Mouse (Mus musculus): ENCODE data around the gene Syn3. TPM values are rescaled to one million over a fixed set of nuclear protein-coding genes. Genes with fewer than 3 reads are reported as not detected.

Syn3 gene
- polyA plus RNA-seq, 1 experiment from 2014 or later: 4.0 TPM

GRCm38 (mm10) chr10:86248807-86249206 lies 249.9 kb downstream of the Syn3 start:
- no peak overlapping the region for H3K4me3 ChIP-seq (replicated peaks; ENCODE audit: low read length)
- 78% methylated on average over 3 of the region's 3 CpGs for WGBS
- no peak overlapping the region for H3K27ac ChIP-seq (ENCODE audit: low read length)
- H3K9me3 ChIP-seq (replicated peaks; ENCODE audit: control insufficient read depth, low read length): no peaks in the 10 kb centered on the region
- no peaks in the 10 kb centered on the region for H3K36me3 ChIP-seq (ENCODE audit: control insufficient read depth, insufficient read depth, low read length)
- no peaks in the 10 kb centered on the region for H3K4me1 ChIP-seq (ENCODE audit: control insufficient read depth, insufficient read depth, low read length)
- no peak for ATAC-seq (ENCODE audit: insufficient read depth, low FRiP score)
- H3K9ac ChIP-seq (ENCODE audit: low read length): no peak overlapping the region
- H3K27me3 ChIP-seq (ENCODE audit: control insufficient read depth, insufficient read depth, low read length): no peaks in the 10 kb centered on the region
- no peak overlapping the region for H3K4me2 ChIP-seq (ENCODE audit: low read depth, low read length)

DNA sequence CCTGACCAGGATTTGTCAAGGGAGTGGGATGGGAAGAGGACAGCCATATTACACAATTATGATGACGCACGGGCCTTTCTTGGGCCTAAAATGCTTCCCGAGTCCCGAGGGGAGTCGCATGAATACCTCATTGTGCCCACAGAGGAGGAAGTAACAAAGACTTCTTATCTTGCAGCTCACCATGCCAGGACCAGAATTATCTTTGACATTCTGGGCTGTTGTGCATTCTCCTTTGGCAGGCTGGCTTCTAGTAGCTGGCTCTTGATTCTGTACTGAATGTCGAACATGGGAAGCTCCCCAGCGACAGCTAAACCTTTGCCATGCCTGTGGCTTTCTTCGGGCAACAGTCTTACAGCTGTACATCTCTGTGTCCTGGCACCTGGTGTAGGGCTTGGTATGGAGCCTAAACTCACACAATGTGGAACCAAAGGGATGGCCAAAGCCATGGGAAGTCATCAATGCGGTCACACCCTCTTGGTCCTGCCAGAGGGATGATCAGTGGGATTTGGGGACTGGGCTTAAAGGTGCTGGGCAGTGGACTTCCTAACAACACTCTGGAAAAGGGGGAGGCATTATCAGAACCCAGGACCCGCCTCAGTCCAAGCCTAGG lies 250.5 kb downstream of the Syn3 start:
- Histone ChIP-seq H3K36me3 (ENCODE audit: control insufficient read depth, insufficient read depth, low read length) (no peaks in the 10 kb centered on the region), H3K4me1 (ENCODE audit: control insufficient read depth, insufficient read depth, low read length) (no peaks in the 10 kb centered on the region), H3K27ac (ENCODE audit: low read length) (no peak overlapping the region), H3K27me3 (ENCODE audit: control insufficient read depth, insufficient read depth, low read length) (no peaks in the 10 kb centered on the region), H3K4me3 (replicated peaks; ENCODE audit: low read length) (no peak overlapping the region), H3K4me2 (ENCODE audit: low read depth, low read length) (no peak overlapping the region), H3K9me3 (replicated peaks; ENCODE audit: control insufficient read depth, low read length) (no peaks in the 10 kb centered on the region), H3K9ac (ENCODE audit: low read length) (no peak overlapping the region)
- no peak for ATAC-seq (ENCODE audit: insufficient read depth, low FRiP score)
- WGBS: 86% methylated on average over 10 of the region's 10 CpGs

DNA sequence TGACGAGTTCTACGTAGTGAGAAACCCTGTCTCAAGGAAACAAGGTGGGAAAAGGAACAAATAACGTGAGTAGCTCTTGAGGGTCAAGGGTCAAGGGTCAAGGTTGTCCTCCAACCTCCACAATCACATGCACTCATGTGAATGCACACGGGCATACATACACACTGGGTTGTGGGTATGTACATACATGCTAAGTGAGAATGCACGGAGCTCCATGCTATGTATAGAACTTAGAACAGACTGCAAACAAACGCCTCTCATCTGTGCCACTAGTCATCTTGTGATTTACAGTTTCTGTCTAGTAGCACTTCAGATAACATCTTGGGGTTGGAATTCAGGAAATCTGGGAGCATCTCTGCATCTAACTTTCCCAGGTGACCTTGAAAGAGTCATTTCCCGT lies 253.3 kb downstream of the Syn3 start:
- no peak; the same call in 1 of the 2 replicates for ATAC-seq (ENCODE audit: insufficient read depth, low FRiP score)
- 82% methylated on average over 7 of the region's 7 CpGs for WGBS
- H3K27ac ChIP-seq (ENCODE audit: low read length): no peak overlapping the region
- H3K4me3 ChIP-seq (replicated peaks; ENCODE audit: low read length): no peak overlapping the region
- H3K27me3 ChIP-seq (ENCODE audit: control insufficient read depth, insufficient read depth, low read length): no peaks in the 10 kb centered on the region
- H3K4me2 ChIP-seq (ENCODE audit: low read depth, low read length): no peak overlapping the region
- H3K4me1 ChIP-seq (ENCODE audit: control insufficient read depth, insufficient read depth, low read length): no peaks in the 10 kb centered on the region
- H3K9me3 ChIP-seq (replicated peaks; ENCODE audit: control insufficient read depth, low read length): no peaks in the 10 kb centered on the region
- no peak overlapping the region for H3K9ac ChIP-seq (ENCODE audit: low read length)
- no peaks in the 10 kb centered on the region for H3K36me3 ChIP-seq (ENCODE audit: control insufficient read depth, insufficient read depth, low read length)

DNA sequence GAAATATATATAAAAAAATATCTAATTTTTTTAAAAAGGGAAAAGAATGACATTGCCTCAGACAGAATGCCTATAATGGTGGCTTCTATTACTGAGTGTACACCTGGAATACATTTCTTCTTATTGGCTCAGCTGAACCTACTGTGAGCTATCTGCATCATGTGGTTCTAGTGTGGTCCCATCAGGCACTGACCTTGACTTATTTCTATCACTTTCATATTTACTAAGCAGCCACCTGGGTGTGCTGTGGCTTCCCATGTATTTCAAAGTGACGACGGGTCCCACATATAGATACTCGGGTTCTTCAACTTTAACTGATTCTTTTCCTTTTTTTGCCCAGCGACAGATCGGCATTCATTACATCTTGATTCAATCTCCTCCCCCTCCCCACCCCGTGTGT lies 255.2 kb downstream of the Syn3 start:
- no peak overlapping the region for H3K9ac ChIP-seq (ENCODE audit: low read length)
- H3K4me2 ChIP-seq (ENCODE audit: low read depth, low read length): no peak overlapping the region
- H3K36me3 ChIP-seq (ENCODE audit: control insufficient read depth, insufficient read depth, low read length): no peaks in the 10 kb centered on the region
- whole genome bisulfite sequencing: 86% methylated on average over 6 of the region's 6 CpGs
- no peak overlapping the region for H3K4me3 ChIP-seq (replicated peaks; ENCODE audit: low read length)
- no peak overlapping the region for H3K27ac ChIP-seq (ENCODE audit: low read length)
- no peaks in the 10 kb centered on the region for H3K27me3 ChIP-seq (ENCODE audit: control insufficient read depth, insufficient read depth, low read length)
- no peaks in the 10 kb centered on the region for H3K4me1 ChIP-seq (ENCODE audit: control insufficient read depth, insufficient read depth, low read length)
- H3K9me3 ChIP-seq (replicated peaks; ENCODE audit: control insufficient read depth, low read length): no peaks in the 10 kb centered on the region
- ATAC-seq (ENCODE audit: insufficient read depth, low FRiP score): no peak

GRCm38 (mm10) chr10:86242721-86243120 lies 256.0 kb downstream of the Syn3 start:
- 67% methylated on average over 3 of the region's 3 CpGs for WGBS
- H3K4me3 ChIP-seq (replicated peaks; ENCODE audit: low read length): no peak overlapping the region
- H3K36me3 ChIP-seq (ENCODE audit: control insufficient read depth, insufficient read depth, low read length): no peaks in the 10 kb centered on the region
- no peak overlapping the region for H3K4me2 ChIP-seq (ENCODE audit: low read depth, low read length)
- H3K9ac ChIP-seq (ENCODE audit: low read length): no peak overlapping the region
- no peaks in the 10 kb centered on the region for H3K9me3 ChIP-seq (replicated peaks; ENCODE audit: control insufficient read depth, low read length)
- no peaks in the 10 kb centered on the region for H3K27me3 ChIP-seq (ENCODE audit: control insufficient read depth, insufficient read depth, low read length)
- H3K4me1 ChIP-seq (ENCODE audit: control insufficient read depth, insufficient read depth, low read length): no peaks in the 10 kb centered on the region
- no peak overlapping the region for H3K27ac ChIP-seq (ENCODE audit: low read length)
- ATAC-seq (ENCODE audit: insufficient read depth, low FRiP score): no peak

- Histone ChIP-seq H3K27ac (ENCODE audit: low read length) (no peak overlapping the region), H3K27me3 (ENCODE audit: control insufficient read depth, insufficient read depth, low read length) (no peaks in the 10 kb centered on the region), H3K9ac (ENCODE audit: low read length) (no peak overlapping the region), H3K4me2 (ENCODE audit: low read depth, low read length) (no peak overlapping the region), H3K4me1 (ENCODE audit: control insufficient read depth, insufficient read depth, low read length) (no peaks in the 10 kb centered on the region), H3K9me3 (replicated peaks; ENCODE audit: control insufficient read depth, low read length) (no peaks in the 10 kb centered on the region), H3K4me3 (replicated peaks; ENCODE audit: low read length) (no peak overlapping the region), H3K36me3 (ENCODE audit: control insufficient read depth, insufficient read depth, low read length) (no peaks in the 10 kb centered on the region)
- no peak for ATAC-seq (ENCODE audit: insufficient read depth, low FRiP score)
- 80% methylated on average over 6 of the region's 6 CpGs for WGBS
These were observed 268.7 kb downstream of the Syn3 start for GRCm38 (mm10) chr10:86230006-86230405.

GRCm38 (mm10) chr10:86225480-86225879 lies 273.2 kb downstream of the Syn3 start:
- Histone ChIP-seq H3K36me3 (ENCODE audit: control insufficient read depth, insufficient read depth, low read length) (no peaks in the 10 kb centered on the region), H3K4me3 (replicated peaks; ENCODE audit: low read length) (no peak overlapping the region), H3K9me3 (replicated peaks; ENCODE audit: control insufficient read depth, low read length) (no peaks in the 10 kb centered on the region), H3K27me3 (ENCODE audit: control insufficient read depth, insufficient read depth, low read length) (no peaks in the 10 kb centered on the region), H3K9ac (ENCODE audit: low read length) (no peak overlapping the region), H3K27ac (ENCODE audit: low read length) (no peak overlapping the region), H3K4me2 (ENCODE audit: low read depth, low read length) (no peak overlapping the region), H3K4me1 (ENCODE audit: control insufficient read depth, insufficient read depth, low read length) (no peaks in the 10 kb centered on the region)
- WGBS: 90% methylated on average over 3 of the region's 3 CpGs
- ATAC-seq (ENCODE audit: insufficient read depth, low FRiP score): no peak

DNA sequence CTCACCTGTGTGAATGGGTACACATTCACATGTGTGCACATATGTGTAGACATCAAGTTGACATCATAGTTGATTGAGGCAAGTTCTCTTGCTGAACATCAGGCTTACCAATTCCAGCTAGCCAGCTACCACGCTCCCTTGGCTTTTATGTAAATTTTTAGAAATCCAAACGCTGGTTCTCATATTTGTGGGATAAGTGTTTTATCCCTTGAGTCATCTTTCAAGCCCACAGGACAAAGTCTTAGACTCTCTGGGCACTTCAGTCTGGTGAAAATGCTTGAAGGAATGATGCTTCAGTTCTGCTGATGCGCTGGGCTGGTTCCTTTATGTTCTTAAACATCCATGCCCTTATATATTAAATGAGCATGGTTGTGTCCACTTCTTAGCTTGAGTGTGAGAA lies 279.7 kb downstream of the Syn3 start:
- Histone ChIP-seq H3K4me1 (ENCODE audit: control insufficient read depth, insufficient read depth, low read length) (no peaks in the 10 kb centered on the region), H3K27ac (ENCODE audit: low read length) (no peak overlapping the region), H3K4me2 (ENCODE audit: low read depth, low read length) (no peak overlapping the region), H3K9me3 (replicated peaks; ENCODE audit: control insufficient read depth, low read length) (no peaks in the 10 kb centered on the region), H3K36me3 (ENCODE audit: control insufficient read depth, insufficient read depth, low read length) (no peaks in the 10 kb centered on the region), H3K4me3 (replicated peaks; ENCODE audit: low read length) (no peak overlapping the region), H3K9ac (ENCODE audit: low read length) (no peak overlapping the region), H3K27me3 (ENCODE audit: control insufficient read depth, insufficient read depth, low read length) (no peaks in the 10 kb centered on the region)
- WGBS: 91% methylated on average over 3 of the region's 3 CpGs
- ATAC-seq (ENCODE audit: insufficient read depth, low FRiP score): no peak

GRCm38 (mm10) chr10:86216836-86217235 lies 281.9 kb downstream of the Syn3 start:
- no peak overlapping the region for H3K4me2 ChIP-seq (ENCODE audit: low read depth, low read length)
- H3K27me3 ChIP-seq (ENCODE audit: control insufficient read depth, insufficient read depth, low read length): no peaks in the 10 kb centered on the region
- H3K36me3 ChIP-seq (ENCODE audit: control insufficient read depth, insufficient read depth, low read length): no peaks in the 10 kb centered on the region
- no peak overlapping the region for H3K27ac ChIP-seq (ENCODE audit: low read length)
- ATAC-seq (ENCODE audit: insufficient read depth, low FRiP score): no peak
- no peaks in the 10 kb centered on the region for H3K9me3 ChIP-seq (replicated peaks; ENCODE audit: control insufficient read depth, low read length)
- H3K4me1 ChIP-seq (ENCODE audit: control insufficient read depth, insufficient read depth, low read length): no peaks in the 10 kb centered on the region
- H3K9ac ChIP-seq (ENCODE audit: low read length): no peak overlapping the region
- H3K4me3 ChIP-seq (replicated peaks; ENCODE audit: low read length): no peak overlapping the region
- 89% methylated on average over 2 of the region's 2 CpGs for WGBS

DNA sequence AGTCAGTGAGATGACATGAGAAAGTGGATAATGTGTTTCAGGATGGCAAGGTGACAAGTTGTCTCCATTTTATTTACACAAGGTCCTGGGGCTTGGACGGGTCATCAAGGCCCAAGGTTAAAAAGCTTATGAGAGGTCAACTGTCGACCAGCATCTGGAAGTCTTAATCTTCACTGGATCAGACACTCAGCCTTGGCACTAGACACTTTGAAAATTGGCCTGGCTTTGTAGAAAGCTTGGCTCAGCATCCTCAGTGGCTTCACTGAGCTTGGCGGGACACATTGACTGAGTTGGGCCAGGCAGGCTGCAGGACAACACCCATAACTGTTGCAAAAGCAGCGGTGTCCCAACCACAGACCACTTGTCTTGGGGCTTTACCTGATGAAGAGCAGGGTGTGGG lies 286.6 kb downstream of the Syn3 start:
- WGBS: 51% methylated on average over 4 of the region's 4 CpGs
- Histone ChIP-seq H3K4me2 (ENCODE audit: low read depth, low read length) (no peak overlapping the region), H3K27me3 (ENCODE audit: control insufficient read depth, insufficient read depth, low read length) (no peaks in the 10 kb centered on the region), H3K9ac (ENCODE audit: low read length) (no peak overlapping the region), H3K4me3 (replicated peaks; ENCODE audit: low read length) (no peak overlapping the region), H3K9me3 (replicated peaks; ENCODE audit: control insufficient read depth, low read length) (no peaks in the 10 kb centered on the region), H3K36me3 (ENCODE audit: control insufficient read depth, insufficient read depth, low read length) (no peaks in the 10 kb centered on the region), H3K27ac (ENCODE audit: low read length) (no peak overlapping the region), H3K4me1 (ENCODE audit: control insufficient read depth, insufficient read depth, low read length) (no peaks in the 10 kb centered on the region)
- ATAC-seq (ENCODE audit: insufficient read depth, low FRiP score): no peak

Data from stomach, embryonic 16.5 days (tissue).